Mouse (Mus musculus) 416B (cell line): ENCODE measurements around the gene Depdc7.
A peak's percentile ranks its signal among the peaks of the same experiment; 100 is the strongest.

Experiments used
- DNase-seq: peaks from one replicate; pipeline ENCODE4 v3.0.0; 2011; ENCODE audit warnings: low read depth

The Depdc7 gene

DNA sequence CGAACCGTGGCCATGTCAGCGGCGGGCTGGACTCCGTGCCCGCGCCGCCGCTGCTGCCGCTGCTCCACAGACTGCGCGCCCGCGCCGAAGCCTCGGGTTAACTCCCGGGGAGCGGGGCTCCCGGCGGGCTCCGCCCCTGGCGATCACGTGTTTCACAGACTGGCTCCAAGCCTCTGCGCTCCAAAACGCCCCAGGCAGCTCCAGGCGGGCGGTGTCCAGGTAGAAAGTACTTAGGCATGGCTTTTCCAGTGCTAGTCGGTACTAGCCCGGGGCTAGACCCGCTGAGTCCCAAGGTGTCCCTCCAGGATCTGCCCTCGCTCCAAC is at the start of gene Depdc7:
Gene Depdc7 (minus strand): TSS at position 138 of the 324 bp plus-strand sequence.
- peak; percentile 75 for DNase-seq

DNA sequence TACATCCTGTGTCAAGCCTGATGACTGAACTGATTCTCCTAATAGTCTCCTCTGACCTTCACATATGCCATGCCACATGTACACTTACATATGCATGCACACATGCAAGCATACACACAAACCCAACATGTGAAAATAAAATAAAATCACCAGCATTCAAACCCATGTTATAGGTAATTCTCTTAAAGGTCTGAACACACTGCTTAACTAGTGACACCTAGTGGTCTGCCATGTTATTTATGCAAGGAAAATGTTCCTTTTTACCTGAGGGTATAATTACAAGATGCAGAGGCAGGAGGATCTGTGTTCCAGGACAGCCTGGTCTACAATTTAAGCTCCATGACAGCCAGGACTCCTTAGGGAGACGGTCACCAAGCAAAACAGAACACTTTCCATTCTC is 32.1 kb upstream of the Depdc7 start:
- DNase-seq: peak; percentile 65

DNA sequence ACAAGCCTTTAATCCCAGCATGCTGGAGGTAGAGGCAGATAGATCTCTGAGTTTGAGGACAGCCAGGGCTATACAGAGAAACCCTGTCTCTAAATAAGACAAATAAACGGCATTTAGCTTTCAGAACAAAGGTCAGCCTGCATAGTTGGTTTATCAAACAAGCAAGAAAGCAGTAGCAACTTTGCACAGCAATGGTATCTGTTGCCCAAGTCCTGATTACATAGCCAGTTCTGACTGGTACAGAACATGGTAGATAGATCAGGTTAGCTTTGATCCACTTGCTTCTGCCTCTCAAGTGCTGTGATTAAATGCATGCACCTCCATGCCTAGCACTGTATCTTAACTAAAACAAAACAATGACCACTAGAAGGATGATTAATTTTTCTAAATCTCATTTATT is 26.0 kb upstream of the Depdc7 start:
- DNase-seq: no peak

DNA sequence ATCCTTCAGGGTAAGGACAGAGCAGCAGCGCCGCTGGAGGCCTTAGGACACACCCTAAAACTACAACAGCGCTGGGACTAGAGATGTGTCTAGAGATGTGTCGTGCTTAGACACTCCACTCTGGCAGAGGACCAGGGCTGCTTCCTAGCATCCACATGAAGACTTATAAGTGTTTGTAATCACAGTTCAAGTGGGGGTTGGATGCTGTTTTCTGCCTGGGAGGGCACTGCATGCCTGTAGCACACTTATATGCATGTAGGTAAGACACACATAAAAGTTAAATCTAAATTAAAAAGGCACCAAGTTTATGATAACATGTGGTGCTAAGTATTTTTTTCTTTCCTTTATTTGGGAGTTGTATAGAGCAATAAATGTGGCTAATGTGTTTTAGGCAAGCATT is 21.3 kb upstream of the Depdc7 start:
- DNase-seq: no peak

DNA sequence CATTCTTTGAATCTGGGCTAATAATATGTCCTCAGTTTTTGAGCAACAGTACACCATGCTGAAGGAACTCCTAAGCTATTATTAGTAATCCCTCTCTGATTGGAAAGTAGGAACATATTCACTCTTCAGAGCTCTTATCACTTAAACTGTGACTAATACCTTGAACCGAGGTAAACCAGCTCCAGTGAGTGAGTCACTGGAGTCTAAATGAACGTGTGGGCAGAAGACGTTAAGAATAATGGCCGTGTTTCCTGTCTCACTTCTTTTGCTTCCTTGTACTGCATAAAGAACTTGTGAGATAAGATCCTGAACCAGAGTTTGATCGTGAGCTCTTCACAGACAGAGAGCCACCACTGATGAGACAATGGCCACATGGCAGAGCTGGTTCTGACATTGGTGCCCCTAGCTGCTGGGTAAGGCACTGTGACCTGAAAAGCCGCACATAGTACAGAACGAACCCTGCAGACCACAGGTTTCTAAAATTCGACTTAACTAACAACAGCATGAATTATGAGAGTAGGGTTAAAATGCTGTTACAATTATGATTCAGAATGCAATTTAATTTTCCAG is 20.5 kb upstream of the Depdc7 start:
- DNase-seq: peak; percentile 93

DNA sequence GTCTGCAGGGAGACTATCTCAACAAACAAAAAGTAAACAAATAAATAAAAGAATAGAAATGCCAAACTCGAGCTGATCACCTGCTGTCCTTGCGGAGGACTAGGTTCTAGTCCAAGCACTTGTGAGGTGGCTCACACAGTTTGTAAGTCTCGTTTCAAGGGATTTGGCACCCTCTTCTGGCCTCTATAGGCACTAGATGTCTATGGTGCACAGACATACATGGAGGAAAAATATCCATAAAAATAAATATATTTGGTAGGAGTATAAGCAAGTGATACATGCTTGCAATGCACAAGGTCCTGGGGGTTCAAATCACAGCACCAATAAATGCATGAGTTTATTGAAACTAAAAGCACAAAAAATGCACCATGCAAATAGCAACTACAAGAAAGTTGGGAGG is 7.9 kb upstream of the Depdc7 start:
- peak; percentile 75 for DNase-seq

DNA sequence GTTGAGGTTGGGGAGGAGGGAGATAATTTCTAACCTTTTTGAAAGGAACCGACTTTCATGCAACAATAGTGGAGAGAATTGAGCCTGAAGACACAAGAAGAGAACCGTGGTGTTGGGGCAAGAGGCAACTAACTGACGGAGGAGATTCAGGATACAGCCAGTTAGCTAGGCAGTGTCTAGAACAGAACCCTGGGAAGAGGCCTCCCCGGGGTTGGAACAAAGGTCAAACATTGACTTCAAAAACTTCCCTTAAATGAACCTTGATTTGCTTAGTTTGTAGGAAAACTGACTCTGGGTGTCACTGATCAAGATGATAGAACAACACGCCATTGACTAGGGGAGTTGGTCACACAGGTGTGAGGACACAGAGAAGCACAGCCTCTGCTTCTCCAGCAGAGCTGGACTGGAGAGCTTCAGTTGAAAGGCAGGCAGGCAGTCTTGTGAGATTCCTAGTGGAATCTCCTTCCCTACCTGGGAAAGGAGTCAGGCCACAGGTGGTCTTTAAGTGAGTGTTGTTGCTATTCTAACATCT is 6.0 kb upstream of the Depdc7 start:
- no peak for DNase-seq

DNA sequence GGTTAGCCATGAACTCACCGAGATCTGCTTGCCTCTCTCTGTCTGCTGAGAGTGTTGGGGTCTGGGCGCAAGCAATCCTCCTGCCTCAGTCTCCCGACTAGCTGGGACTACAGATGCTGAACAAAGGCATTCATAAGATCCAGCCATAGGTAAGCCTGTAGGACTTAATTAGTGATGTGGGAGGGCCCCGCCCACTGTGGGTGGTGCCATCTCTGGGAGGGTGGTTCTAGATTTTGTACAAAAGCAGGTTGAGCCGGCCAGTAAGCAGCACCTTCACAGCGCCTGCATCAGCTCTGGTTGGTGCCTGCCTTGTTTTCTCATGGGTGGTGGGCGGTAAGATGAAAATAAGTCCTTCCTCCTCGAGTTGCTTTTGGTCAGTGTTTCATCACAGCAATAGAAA is 3.6 kb upstream of the Depdc7 start:
- DNase-seq: peak; percentile 32

DNA sequence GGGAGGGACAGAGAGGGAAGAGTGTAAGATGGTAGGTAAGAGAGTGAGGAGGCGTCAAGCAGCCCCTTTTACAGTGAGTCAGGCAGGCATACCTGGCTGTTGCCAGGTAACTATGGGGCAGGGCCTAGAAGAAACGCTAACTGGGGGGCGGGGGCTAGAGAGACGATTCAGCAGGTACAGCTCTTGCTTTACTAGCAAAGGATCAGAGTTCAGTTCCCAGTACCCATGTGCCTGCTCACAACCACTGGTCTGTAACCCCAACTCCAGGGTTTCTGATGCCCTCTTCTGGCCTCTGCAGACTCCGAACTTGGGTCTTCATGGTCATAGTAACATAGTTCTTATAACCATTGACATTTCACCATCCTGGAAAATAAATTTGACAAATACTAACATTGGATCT is 1.3 kb upstream of the Depdc7 start:
- no peak for DNase-seq

DNA sequence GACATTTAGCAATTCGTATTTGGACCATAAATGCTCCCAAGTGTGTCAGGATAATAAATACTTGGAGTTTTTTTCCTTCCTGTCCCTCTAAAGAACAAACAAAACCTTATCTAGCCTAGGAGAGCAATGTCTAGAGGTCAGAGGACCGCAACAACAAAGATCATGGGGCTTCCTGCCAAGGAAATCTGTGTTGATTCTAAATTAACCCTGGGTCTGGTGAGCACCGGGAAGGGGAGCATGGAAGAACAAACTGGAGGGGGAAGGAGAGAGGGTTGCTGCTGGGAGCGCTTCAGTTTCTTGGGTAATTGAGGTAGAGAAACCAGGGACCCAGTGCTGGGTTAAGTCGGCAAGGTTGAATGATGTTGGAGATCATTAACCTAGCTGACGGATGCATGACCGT is 482 bp upstream of the Depdc7 start:
- DNase-seq: no peak

DNA sequence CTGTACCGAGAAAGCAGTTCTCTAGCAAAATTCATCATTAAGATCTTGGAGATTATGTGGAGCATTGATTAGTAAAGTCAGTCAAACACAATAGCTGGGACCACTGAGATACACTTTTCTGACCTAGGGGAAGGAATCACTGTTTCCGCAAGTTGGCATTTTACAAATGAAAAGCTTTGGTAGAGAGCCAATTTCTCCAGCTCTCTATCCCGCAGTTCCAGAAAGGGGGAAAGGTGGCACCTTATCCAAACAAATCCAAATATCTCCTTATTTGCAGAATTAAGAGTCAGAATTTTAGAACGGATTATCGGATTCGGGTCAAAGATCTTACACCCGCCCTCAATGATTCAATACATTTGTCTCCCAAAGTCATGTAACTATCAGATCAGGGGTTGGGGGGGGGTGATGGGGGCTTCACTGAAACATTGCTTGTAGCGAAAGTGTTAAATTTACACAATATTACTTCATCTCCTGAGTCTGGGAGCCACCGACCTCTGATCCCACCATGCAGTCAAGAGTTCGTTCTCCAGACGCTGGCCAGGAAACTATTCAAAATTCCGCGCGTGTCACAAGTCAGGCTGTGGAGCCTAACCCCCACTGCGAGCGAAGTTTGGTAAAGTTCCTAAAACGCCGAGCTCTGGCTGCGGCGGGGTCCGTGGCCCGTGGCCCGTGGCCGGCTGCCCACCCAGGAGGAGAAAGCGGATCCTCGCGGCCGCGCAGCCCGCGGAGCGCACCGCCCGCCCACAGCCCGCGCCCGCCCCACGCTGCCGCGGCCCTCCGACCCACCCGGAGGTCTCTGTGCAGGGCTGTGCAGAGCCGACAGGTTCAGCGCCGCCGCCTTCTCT is 560 bp downstream of the Depdc7 start:
- DNase-seq: no peak

DNA sequence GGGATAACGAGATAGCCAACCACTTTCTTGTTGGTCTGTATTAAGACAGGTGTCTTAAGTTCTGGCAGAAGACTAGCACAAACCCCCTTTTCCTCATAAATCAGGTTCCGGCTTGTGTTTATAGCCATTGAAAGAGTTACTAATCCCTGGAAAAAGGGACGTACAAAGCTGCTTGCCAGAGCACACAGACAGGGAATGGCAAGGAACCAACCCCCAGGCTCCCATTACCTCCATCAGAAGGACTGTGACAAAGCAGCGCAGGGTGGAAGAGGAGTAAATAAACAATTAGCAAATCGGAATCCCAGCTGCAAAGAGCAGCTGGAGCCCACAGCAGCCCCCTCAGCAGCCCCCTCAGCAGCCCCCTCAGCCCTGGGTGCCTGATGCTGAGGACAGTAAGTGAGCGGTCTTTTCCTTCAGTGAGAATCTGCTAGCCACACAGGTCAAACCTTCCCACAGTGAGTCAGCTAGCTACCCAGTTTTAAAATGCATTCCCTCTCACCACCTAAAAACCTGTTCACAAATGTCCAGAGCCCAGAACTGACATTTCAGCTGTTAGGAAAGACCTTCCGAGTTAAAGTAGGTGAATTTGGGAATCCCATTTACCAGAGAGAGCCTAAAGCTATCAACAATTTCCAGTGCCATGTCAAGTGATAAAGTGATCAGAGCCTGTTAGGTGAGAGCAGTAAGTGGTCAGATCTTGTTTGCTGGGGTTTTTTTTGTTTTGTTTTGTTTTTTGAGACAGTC is 1.5 kb downstream of the Depdc7 start:
- DNase-seq: no peak

DNA sequence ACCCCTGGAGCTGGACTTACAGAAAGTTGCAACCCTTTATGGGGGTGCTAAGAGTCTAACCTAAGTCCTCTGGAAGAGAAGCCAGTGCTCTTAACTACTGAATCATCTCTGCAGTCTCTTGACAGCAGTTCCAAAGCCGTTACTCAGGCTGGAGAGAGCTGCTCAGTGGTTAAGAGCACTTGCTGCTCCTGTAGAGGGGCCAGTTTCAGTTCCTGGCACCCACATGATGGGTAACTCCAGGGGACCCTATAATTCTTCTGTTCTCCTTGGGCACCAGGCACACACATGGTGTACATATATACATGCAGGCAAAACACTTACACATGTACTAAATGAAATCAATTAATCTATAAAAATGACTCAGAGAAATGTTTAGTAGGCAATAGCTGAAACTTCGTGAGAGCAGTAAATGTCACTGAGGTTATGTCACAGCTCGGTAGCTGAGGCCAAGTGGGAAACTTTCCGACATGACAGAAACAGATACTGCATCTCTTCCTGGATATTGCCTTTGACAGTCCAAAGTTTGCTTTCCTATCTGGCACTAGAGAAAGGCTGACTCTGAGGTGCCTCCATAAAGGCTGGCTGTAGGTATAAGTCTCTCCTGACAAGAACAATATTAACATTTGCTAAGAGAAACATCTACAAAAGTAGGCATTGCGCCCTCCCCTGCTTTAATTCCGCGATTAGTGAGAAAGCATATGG is 2.3 kb downstream of the Depdc7 start:
- DNase-seq: no peak

DNA sequence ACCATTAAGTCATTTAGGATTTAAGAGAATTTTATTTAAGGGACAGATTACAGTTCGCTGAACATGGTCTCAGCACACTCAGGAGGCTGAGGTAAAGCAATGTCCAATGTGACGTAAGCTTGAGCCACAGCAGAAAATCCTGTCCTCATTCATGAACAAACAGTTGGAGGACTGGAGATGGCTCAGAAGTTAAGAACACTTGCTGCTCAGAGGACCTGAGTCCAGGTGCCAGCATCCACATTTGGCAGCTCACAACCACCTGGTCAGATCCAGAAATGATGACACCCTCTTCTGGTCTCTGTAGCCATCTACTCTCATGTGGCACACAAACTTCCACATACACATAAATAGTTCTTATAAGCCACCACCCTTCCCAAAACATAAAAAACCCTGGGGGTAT is 3.0 kb downstream of the Depdc7 start:
- DNase-seq: no peak

DNA sequence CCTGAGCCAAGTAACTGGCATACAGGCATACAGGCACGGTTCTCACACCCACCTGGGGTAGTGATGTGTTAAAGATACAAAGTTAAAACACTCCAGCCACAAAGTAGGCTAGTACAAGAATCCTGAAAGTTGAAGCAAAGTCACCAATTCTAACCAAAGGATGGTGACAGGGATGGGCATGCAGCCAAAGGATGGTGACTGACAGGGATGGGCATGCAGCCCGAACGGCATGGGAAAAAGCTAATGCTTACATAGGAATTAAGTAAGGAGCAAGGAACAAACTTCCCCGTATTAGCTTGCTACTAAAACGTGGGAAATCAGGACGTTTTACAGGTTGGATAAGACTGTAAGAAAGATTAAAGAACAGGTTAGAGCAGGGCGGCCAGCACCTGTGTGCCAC is 6.4 kb downstream of the Depdc7 start:
- DNase-seq: no peak

DNA sequence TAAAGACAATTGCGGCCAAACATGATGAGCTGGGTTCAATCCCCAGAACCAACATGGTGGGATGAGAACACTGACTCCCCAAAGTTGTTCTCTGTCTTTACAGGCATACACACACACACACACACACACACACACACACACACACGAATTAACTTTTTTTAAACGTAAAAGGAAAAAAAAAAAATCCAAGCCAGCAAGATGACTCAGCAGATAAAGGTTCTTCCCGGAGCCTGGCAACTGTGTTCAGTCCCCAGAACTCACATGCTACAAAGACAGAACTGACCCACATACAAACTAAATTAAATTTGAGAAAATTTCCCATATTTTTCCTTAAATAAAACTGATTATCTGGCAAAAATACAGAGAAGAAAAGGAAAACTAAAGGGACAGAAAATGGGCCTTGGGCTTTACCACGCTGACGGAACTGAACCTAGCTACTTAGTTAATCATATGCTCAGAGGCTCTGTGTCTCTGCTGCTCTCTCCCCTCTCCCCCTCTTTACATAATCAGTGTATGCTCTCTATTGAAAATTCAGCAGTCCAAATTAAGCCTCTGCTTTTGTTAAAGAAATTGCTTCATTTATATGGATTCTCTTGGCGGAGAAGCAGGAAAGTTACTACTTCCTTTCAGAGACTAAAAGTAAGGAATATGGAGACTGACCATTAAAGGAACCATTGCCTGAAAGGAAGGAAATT is 10.0 kb downstream of the Depdc7 start:
- DNase-seq: peak; percentile 34

DNA sequence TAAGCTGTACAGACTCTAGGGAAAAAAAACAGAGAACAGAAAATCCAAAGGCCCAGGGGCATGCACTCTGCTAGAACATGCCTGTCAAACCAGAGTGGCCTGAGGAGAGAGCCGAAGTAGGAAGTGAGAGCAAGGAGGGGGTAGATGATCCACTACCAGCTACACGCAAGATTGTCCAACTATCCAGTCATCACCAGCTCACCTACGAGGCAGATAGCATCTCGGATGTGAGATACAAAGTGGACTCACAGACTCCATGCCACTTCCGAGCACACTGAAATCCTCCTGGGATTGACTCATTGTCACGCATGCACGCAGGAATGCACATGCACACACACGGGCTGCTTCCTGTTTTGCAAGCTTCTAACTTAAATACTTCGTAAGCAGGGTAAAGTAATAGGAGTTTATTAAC is 10.6 kb downstream of the Depdc7 start:
- DNase-seq: peak; percentile 63

DNA sequence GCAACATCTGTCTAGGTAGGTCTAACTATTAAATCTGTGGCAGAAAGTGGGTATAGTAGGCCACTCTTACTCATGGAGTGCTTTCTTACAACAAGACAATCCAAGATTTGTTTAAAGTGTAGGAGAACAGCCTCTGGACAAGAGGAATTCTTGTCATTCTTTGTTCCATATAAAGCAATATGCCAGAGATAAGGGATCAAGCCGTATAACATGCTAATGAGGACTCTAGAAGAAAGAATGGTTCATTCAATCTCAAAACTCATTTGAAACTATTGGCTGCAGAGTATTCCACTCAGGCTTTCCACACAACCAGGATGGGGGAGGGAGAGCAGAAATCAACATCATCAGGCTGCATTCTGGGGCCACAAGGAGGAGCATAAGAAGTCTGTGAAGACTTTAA is 15.3 kb downstream of the Depdc7 start:
- no peak for DNase-seq

DNA sequence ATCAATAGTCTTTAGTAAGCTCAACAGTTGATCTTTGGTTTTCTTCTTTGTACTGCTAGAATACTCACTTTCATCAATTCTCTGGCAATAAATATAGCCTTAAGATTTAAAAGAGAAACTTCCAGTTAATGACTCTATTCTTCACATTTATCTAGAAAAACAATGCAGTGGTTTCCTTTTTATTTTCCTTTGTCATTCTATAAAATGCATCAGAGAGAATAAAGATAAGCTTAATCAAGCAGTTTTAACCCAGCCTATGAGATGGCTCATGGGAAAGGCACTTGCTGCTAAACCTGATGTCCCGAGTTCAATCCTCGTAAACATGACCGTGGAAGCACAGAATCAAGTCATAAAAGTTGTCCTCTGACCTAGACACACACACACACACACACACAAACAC is 20.7 kb downstream of the Depdc7 start:
- no peak for DNase-seq

DNA sequence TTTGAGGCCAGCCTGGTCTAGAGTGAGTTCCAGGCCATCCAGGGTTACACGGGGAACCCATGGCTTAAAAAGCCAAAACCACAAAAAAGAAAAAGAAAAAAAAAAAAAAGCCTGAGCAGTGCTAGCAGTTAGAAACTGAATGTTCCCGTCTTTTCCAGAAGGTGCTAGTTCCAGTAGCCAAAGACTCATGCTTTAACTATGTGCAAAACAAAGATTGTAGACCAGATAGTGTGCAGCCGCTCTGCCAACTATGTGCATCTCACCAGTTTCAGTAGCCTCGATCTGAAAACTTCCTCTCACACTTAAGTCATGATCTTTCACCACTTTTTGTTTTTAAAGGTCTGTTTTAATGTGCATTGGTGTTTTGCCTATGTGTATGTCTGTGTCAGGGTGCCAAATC is 24.9 kb downstream of the Depdc7 start:
- peak; percentile 8 for DNase-seq

DNA sequence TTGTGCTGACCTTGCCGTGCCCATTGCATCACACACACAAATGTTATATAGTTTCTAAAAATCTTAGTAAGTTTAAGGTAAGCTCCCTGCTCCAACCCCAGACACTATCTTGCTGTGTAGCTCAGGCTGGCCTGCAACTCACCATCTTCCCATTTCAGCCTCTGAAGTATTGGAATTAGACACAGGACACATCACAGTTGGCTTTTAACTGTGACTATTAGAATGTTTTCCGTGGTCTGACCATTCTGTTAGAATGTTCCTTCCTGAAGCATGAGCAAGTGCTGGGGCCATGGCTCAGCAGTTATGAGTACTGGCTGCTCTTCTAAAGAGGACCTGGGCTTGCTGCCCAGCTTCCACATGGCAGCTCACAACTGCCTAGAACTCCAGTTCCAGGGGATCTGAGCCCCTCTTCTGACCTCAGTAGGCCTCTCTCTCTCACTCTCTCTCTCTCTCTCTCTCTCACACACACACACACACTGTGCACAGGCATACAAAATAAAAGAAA is 25.4 kb downstream of the Depdc7 start:
- peak; percentile 70 for DNase-seq

DNA sequence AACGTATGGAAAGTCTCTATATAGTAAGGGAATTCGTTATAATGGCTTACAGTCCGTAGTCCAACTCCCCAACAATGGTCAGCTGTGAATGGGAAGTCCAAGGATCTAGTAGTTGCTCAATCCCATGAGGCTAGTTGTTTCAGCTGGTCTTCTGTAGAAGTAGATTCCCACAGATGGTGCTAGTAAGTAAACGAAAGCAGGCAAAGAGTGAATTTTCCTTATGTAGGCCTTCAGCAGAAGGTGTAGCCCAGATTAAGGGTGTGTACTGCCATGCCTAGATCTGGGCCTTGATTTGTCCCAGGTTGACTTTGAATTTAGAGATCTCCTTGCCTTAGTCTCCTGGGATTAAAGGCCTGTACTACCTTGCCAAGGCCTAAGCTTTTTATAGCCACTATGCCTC is 26.4 kb downstream of the Depdc7 start, which contains the start of gene Pin1rt1:
Gene Pin1rt1 (minus strand): TSS at position 101 of the 400 bp plus-strand sequence.
- no peak for DNase-seq
